Mouse (Mus musculus) kidney, postnatal 36 days (tissue): Measurements from ENCODE around the gene Wfdc16.
A peak's percentile ranks its signal among the peaks of the same experiment; 100 is the strongest.

Experiments used
- DNase-seq, 2 experiments: peaks; one replicate each; pipeline ENCODE4 v3.0.0; 2021 to 2022; ENCODE audit warnings: mixed read lengths in 2 of 2

The Wfdc16 gene

DNA sequence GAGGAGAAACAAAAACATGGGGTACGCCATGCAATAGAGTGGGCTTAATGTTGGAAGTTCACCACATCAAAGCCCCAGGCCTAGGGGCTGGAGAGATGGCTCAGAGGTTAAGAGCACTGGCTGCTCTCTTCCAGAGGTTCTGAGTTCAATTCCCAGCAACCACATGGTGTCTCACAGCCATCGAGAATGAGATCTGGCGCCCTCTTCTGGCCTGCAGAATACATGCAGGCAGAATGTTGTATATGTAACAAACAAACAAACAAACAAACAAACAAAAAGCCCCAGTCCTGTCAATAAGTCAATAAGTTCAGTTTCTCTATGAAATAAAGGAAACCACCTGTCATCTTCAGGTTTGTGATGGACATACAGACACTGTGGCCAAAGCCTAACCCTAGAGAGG lies 38.4 kb downstream of the Wfdc16 start:
- no peak for DNase-seq

DNA sequence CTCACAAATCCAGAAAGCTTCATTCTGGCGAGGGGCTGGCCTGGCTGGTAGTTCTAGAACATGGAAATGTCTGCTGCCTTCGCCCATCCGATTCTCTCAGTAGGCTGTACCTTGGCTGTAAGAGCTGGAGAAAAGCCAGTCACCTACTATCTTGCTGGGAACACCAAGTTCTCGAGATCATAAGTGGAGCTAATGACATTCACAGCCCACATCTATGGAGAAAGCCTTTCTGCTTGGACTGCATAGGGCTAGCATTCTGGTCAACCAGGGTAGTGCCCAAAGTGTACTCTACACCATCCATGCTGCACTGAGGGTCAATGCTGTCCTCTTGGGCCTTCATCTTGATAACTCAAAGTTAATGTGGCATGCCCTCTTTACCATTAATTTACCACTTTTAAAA lies 45.1 kb downstream of the Wfdc16 start, which contains the start of gene Eppin:
Eppin (minus strand) TSS at position 101 of the 400 bp plus-strand sequence.
- no peak for DNase-seq

DNA sequence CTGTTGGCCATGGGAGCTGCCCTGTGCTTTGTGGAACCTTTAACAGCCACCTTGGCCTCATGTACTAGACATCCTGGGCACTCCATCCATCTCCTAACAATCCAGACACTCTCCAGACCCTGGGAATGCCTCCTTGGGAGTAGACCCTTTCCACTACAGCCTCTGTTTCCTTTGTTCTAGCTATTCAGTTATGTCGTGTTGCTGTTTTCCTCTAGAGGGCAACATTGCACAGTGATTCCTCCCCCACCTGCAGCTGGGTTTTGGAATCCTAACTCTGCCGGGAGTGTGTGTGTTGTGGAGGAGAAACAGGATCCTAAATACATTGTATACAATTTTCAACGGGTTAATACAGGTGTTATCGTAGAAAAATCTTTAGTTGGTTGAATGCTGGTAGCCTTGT lies 46.6 kb downstream of the Wfdc16 start:
- peak; percentile 29 to 38 for DNase-seq

DNA sequence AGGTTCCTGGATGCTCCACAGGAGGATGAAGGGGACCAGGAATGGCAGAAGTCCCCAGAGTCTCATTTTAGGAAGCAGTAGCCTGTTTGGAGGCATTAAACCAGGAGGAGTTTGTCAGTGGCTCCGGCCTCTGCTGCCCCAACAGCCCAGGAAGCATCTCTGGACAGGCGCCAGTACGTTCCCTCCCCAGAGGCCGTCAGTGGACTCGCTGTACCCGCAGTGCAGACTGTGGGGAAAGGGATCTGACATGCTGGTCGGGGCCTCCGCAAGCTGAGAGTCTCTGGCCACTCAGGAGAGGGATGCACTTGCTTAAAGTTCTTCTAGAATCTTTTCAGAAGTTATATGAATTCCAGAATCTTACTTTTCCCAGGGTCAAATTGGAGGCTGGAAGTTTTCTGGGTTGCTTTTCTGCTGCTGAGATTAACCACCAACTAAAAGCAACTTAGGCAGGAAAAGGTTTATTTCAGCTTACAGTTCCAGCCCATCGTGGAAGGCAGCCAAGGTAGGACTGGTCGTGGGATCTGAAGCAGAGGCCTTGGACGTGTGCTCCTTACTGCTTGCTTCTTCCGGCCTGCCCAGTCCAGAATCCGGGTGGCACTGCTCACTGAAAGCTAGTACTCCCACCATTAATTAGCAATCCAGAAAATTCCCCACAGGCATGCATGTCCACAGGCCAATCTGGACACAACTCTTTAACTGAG lies 53.4 kb downstream of the Wfdc16 start, which contains the start of gene Wfdc6a:
Wfdc6a (minus strand) TSS at position 423 of the 701 bp plus-strand sequence.
- DNase-seq, result peak in 1 of 2 experiments; percentile 27
